Mouse (Mus musculus) liver, embryonic 14.5 days (tissue): Measurements from ENCODE around the gene Vps29. TPM values are rescaled to one million over a fixed set of nuclear protein-coding genes. Genes with fewer than 3 reads are reported as not detected.

Experiments used
- ATAC-seq: fragments of 200-750 bp; cut with Nextera tagmentation; 2 replicates; pipeline ENCODE4 v1.8.0; 2017; ENCODE audit warnings: moderate number of reproducible peaks, mild to moderate bottlenecking, moderate library complexity; ENCODE audit not compliant: insufficient read depth
- DNase-seq, 3 experiments: peaks; one replicate each; pipeline ENCODE4 v3.0.0-alpha.2; 2012 to 2013; ENCODE audit warnings: low read depth in 3 of 3, low spot score in 3 of 3
- H3K27ac ChIP-seq: fragments of 300-500 bp; sonication (generic); 2 replicates; pipeline ENCODE4 v1.5.1; 2014; ENCODE audit warnings: moderate library complexity, mild to moderate bottlenecking, control low read depth, inconsistent platforms
- H3K27me3 ChIP-seq: fragments of 300-500 bp; sonication (generic); 2 replicates; pipeline ENCODE4 v1.6.1; 2014; ENCODE audit warnings: mild to moderate bottlenecking, low read length, moderate library complexity; ENCODE audit not compliant: control insufficient read depth, insufficient read depth
- H3K36me3 ChIP-seq: fragments of 300-500 bp; sonication (generic); replicated peaks from 2 replicates; pipeline ENCODE4 v1.6.1; 2014; ENCODE audit warnings: low read depth; ENCODE audit not compliant: control insufficient read depth, insufficient read depth
- H3K4me1 ChIP-seq, 2 experiments: fragments of 200-500 bp in 1 of 2; fragments of 300-500 bp in 1 of 2; sonication (generic) in 1 of 2; replicated peaks; 2 replicates each; pipeline ENCODE4 v1.6.1; 2012 to 2014; ENCODE audit warnings: antibody characterized with exemption in 1 of 2, inconsistent platforms in 1 of 2, low read length in 1 of 2; ENCODE audit not compliant: control insufficient read depth in 2 of 2, insufficient read depth in 2 of 2
- H3K4me2 ChIP-seq: fragments of 300-500 bp; sonication (generic); 2 replicates; pipeline ENCODE4 v1.6.1; 2014; ENCODE audit warnings: low read depth, mild to moderate bottlenecking, control low read depth, moderate library complexity
- H3K4me3 ChIP-seq, 2 experiments: fragments of 200-500 bp in 1 of 2; fragments of 300-500 bp in 1 of 2; sonication (generic) in 1 of 2; 2 replicates each; pipeline ENCODE4 v1.5.1; 2012 to 2014; ENCODE audit warnings: low read depth in 2 of 2, low read length in 2 of 2, mild to moderate bottlenecking in 2 of 2, control low read depth in 1 of 2, inconsistent platforms in 1 of 2, moderate library complexity in 1 of 2; ENCODE audit not compliant: insufficient read depth in 1 of 2
- H3K9ac ChIP-seq: fragments of 300-500 bp; sonication (generic); replicated peaks from 2 replicates; pipeline ENCODE4 v1.6.1; 2014; ENCODE audit warnings: mild to moderate bottlenecking, control low read depth, moderate library complexity
- H3K9me3 ChIP-seq: fragments of 300-500 bp; sonication (generic); 2 replicates; pipeline ENCODE4 v1.6.1; 2016; ENCODE audit warnings: low read length, mixed read lengths; ENCODE audit not compliant: control insufficient read depth
- CTCF ChIP-seq: IDR thresholded peaks from 2 replicates; pipeline ENCODE4 v1.5.1; 2016; ENCODE audit warnings: antibody characterized with exemption, low read depth, control low read depth
- EP300 ChIP-seq: IDR thresholded peaks from 2 replicates; pipeline ENCODE4 v1.6.1; 2016; ENCODE audit warnings: antibody characterized with exemption, low read depth
- WGBS: fragments of 180-500 bp; shearing (Covaris S2); extraction: QIAGEN DNeasy Blood & Tissue Kit; methylation state at CpG from one replicate; pipeline ENCODE4 v1.1.7; 2014; ENCODE audit not compliant: insufficient replicate concordance; 5-methylcytosine and 5-hydroxymethylcytosine counted together
- polyA plus RNA-seq, 2 experiments: library from polyadenylated mRNA; depleted of rRNA in 1 of 2; stranded (reverse) in 1 of 2; unstranded in 1 of 2; fragments of >200 nt; fragmentation: Nextera tagmentation in 1 of 2; extraction: Ambion mirVana in 1 of 2; gene quantifications; 2 replicates each; pipeline versions ENCODE4 v1.2.1 to v1.2.3; 2012 to 2014

Gene Vps29
- polyA plus RNA-seq, 2 experiments, result 48.1 to 130 TPM

- H3K27ac ChIP-seq, result no peak overlapping the region
- no peak overlapping the region for H3K9ac ChIP-seq
- H3K9me3 ChIP-seq, result no peaks in the 10 kb centered on the region
- ATAC-seq (no peak), DNase-seq (no peak)
- no peak overlapping the region for H3K4me2 ChIP-seq
- no peaks in the 10 kb centered on the region for H3K27me3 ChIP-seq
- peaks cover 0 to 12% of the 10 kb centered on the region in 2 experiments; a peak in 2 of 4 replicates for H3K4me1 ChIP-seq
- 61% methylated on average over 7 of the region's 7 CpGs for WGBS
- H3K4me3 ChIP-seq, result no peak overlapping the region
- no peak for TF ChIP-seq CTCF
- TF ChIP-seq EP300, result no peak
- H3K36me3 ChIP-seq, result peaks cover 4% of the 10 kb centered on the region; the same call in 1 of the 2 replicates
Measured at GRCm38 (mm10) chr5:122311692-122312091, 42.5 kb upstream of the Vps29 start.

- Histone ChIP-seq H3K27me3 (no peaks in the 10 kb centered on the region), H3K4me3 (no peak overlapping the region), H3K9ac (no peak overlapping the region), H3K4me1 (peaks cover 0 to 12% of the 10 kb centered on the region in 2 experiments; a peak in 2 of 4 replicates), H3K27ac (no peak overlapping the region), H3K4me2 (no peak overlapping the region), H3K36me3 (peaks cover 4% of the 10 kb centered on the region; the same call in 1 of the 2 replicates), H3K9me3 (no peaks in the 10 kb centered on the region)
- ATAC-seq, result no peak
- TF ChIP-seq CTCF (no peak), EP300 (no peak)
- no peak for DNase-seq
- WGBS, result 78% methylated on average over 4 of the region's 4 CpGs
Measured at GRCm38 (mm10) chr5:122312346-122312745, 41.8 kb upstream of the Vps29 start.

- Histone ChIP-seq H3K9me3 (no peaks in the 10 kb centered on the region), H3K27ac (no peak overlapping the region), H3K4me1 (peaks cover 0 to 12% of the 10 kb centered on the region in 2 experiments; a peak in 2 of 4 replicates), H3K27me3 (no peaks in the 10 kb centered on the region), H3K4me3 (no peak overlapping the region), H3K4me2 (no peak overlapping the region), H3K9ac (no peak overlapping the region), H3K36me3 (peaks cover 3% of the 10 kb centered on the region; the same call in 1 of the 2 replicates)
- ATAC-seq (no peak), DNase-seq (no peak)
- TF ChIP-seq EP300, result no peak
- no peak for TF ChIP-seq CTCF
- 77% methylated on average over 17 of the region's 17 CpGs for WGBS
Measured at GRCm38 (mm10) chr5:122312942-122313684, 41.1 kb upstream of the Vps29 start.

GRCm38 (mm10) chr5:122314966-122315667 lies 39.1 kb upstream of the Vps29 start:
- no peak overlapping the region for H3K27ac ChIP-seq

More at GRCm38 (mm10) chr5:122314966-122315667, 39.1 kb upstream of the Vps29 start:
- WGBS, result 13% methylated on average over 20 of the region's 20 CpGs
- no peak for TF ChIP-seq CTCF
- no peak for TF ChIP-seq EP300
- Histone ChIP-seq H3K9me3 (no peaks in the 10 kb centered on the region), H3K4me2 (peak overlapping the region; percentile 28), H3K4me1 (peaks cover 0 to 12% of the 10 kb centered on the region in 2 experiments; a peak in 2 of 4 replicates), H3K9ac (no peak overlapping the region), H3K36me3 (no peaks in the 10 kb centered on the region; the same call in 1 of the 2 replicates), H3K27me3 (no peaks in the 10 kb centered on the region), H3K4me3 (no peak overlapping the region; a peak in 1 of 4 replicates)
- ATAC-seq, result peak; percentile 55; the same call in 1 of the 2 replicates
- DNase-seq, result no peak
